Mouse (Mus musculus) spleen, adult 2 months (tissue): ENCODE data around the gene Spats2l.

ENCODE experiments used
- CTCF ChIP-seq: fragments of 200-500 bp; IDR thresholded peaks from 2 replicates; pipeline ENCODE4 v1.5.1; 2011; ENCODE audit warnings: mild to moderate bottlenecking, inconsistent platforms; ENCODE audit not compliant: insufficient read depth, insufficient read length, insufficient replicate concordance; ENCODE audit errors: extremely low read depth
- POLR2A ChIP-seq: fragments of 200-500 bp; IDR thresholded peaks from 2 replicates; pipeline ENCODE4 v1.6.1; 2011; ENCODE audit warnings: low read depth, low read length, inconsistent platforms

DNA sequence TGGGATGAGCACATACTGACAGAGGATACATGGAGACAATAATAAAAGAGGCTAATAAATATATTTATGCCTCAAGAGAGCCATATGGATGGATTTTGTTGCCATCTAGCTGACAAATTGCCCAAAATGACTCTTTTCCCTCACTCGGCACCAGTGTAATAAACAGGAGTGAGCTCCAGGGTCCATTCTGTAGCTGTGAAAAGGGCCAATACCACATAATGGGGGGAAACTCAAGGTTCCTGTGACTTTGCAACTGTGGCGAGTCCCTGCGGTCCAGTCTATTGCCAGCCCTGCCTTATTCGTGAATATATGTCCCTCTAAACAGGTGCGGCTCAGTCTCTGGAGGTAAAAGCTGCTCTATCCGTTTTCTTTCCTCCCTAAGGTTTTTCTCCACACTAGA is 137.6 kb downstream of the Spats2l start:
- no peak for TF ChIP-seq POLR2A
- no peak for TF ChIP-seq CTCF
